Mouse (Mus musculus) myocyte (in vitro differentiated cells): ENCODE data around the gene Tbxas1. TPM values are rescaled to one million over a fixed set of nuclear protein-coding genes. Genes with fewer than 3 reads are reported as not detected.

ENCODE experiments used
- H3K27me3 ChIP-seq: one replicate; pipeline ENCODE4 v1.6.1; 2011; ENCODE audit not compliant: control insufficient read depth, insufficient read depth, insufficient read length
- H3K36me3 ChIP-seq: one replicate; pipeline ENCODE4 v1.6.1; 2011; ENCODE audit not compliant: control insufficient read depth, insufficient read depth
- H3K4me2 ChIP-seq: one replicate; pipeline ENCODE4 v1.6.1; 2011; ENCODE audit warnings: low read depth, control low read depth
- H3K4me3 ChIP-seq: one replicate; pipeline ENCODE4 v1.5.1; 2011; ENCODE audit warnings: mild to moderate bottlenecking, control low read depth, moderate library complexity
- H3K79me2 ChIP-seq: one replicate; pipeline ENCODE4 v1.6.1; 2011; ENCODE audit not compliant: control insufficient read depth, insufficient read depth
- H3ac ChIP-seq: one replicate; pipeline ENCODE4 v1.6.1; 2011; ENCODE audit not compliant: control insufficient read depth, insufficient read length
- CEBPB ChIP-seq: IDR thresholded peaks from 2 replicates; pipeline ENCODE4 v1.6.1; 2011; ENCODE audit warnings: mild to moderate bottlenecking, moderate library complexity; ENCODE audit not compliant: poor library complexity, insufficient read depth, severe bottlenecking
- E2F4 ChIP-seq: IDR thresholded peaks from one replicate; pipeline ENCODE4 v1.6.1; 2011; ENCODE audit warnings: mild to moderate bottlenecking, control low read depth, moderate library complexity; ENCODE audit not compliant: insufficient read depth
- MAX ChIP-seq: IDR thresholded peaks from one replicate; pipeline ENCODE4 v1.6.1; 2011; ENCODE audit warnings: low read depth, mild to moderate bottlenecking, control low read depth
- MYOD1 ChIP-seq, 3 experiments: IDR thresholded peaks; one replicate each; pipeline ENCODE4 v1.6.1; 2011; ENCODE audit warnings: control low read depth in 2 of 3, low read depth in 2 of 3, mild to moderate bottlenecking in 2 of 3, moderate library complexity in 1 of 3; ENCODE audit not compliant: insufficient read length in 2 of 3, control insufficient read depth in 1 of 3
- MYOG ChIP-seq, 3 experiments: IDR thresholded peaks; one replicate each; pipeline ENCODE4 v1.6.1; 2011; ENCODE audit warnings: control low read depth in 2 of 3, low read depth in 2 of 3, mild to moderate bottlenecking in 2 of 3; ENCODE audit not compliant: insufficient read length in 2 of 3, control insufficient read depth in 1 of 3, insufficient read depth in 1 of 3
- POLR2A ChIP-seq: IDR thresholded peaks from one replicate; pipeline ENCODE4 v1.6.1; 2011; ENCODE audit warnings: low read depth, mild to moderate bottlenecking, control low read depth, moderate library complexity; ENCODE audit not compliant: insufficient read length
- POLR2AphosphoS2 ChIP-seq: IDR thresholded peaks from one replicate; pipeline ENCODE4 v1.6.1; 2011; ENCODE audit warnings: low read depth, control low read depth; ENCODE audit not compliant: insufficient read length
- REST ChIP-seq: IDR thresholded peaks from one replicate; pipeline ENCODE4 v1.6.1; 2011; ENCODE audit warnings: mild to moderate bottlenecking, control low read depth, moderate library complexity; ENCODE audit not compliant: insufficient read depth, insufficient read length
- SRF ChIP-seq: IDR thresholded peaks from one replicate; pipeline ENCODE4 v1.6.1; 2011; ENCODE audit warnings: low read depth; ENCODE audit not compliant: control insufficient read depth, insufficient read length
- TCF12 ChIP-seq: IDR thresholded peaks from one replicate; pipeline ENCODE4 v1.6.1; 2011; ENCODE audit warnings: mild to moderate bottlenecking, control low read depth; ENCODE audit not compliant: poor library complexity, insufficient read depth, severe bottlenecking
- TCF3 ChIP-seq: IDR thresholded peaks from one replicate; pipeline ENCODE4 v1.6.1; 2011; ENCODE audit warnings: low read depth, control low read depth; ENCODE audit not compliant: insufficient read length
- USF1 ChIP-seq: IDR thresholded peaks from one replicate; pipeline ENCODE4 v1.6.1; 2011; ENCODE audit warnings: low read depth, mild to moderate bottlenecking, control low read depth, moderate library complexity
- polyA plus RNA-seq: library from polyadenylated mRNA; unstranded; fragments of >200 nt; fragmentation: generic; extraction: Trizol; gene quantifications from one replicate; pipeline ENCODE4 v1.2.1, GENCODE M21; 2012; ENCODE audit warnings: missing spikeins

Gene Tbxas1
- polyA plus RNA-seq, 1 experiment, result not detected

DNA sequence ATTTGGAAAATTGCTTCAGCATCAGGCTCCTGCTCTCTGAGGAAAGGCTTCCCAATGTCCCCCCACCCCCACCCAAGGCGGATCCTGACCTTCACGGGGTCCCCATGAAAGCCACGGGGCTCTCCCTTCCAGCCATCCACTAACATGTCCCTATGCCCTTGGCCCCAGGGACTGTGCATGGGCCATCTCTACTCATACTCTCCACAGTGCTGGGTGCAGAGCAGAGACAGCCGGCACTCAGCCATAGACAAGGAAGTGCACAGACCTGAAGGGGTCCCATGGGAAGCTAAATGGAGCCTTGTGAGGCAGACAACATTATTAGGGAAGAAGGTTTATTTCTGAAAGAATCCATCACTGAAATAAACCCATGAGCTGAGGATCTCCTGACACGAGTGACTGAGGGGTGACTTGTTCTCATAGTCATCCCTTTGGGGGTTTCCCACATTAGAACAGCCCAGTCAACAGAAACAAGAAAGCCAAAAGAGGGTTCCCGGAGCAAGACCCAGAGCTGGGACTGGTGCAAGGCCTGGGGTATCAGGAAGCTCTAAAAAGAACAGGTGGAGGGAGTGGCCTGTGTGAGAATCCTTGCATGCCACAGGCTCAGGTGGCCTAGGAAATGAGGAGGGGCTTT lies 179.8 kb downstream of the Tbxas1 start:
- Histone ChIP-seq H3K27me3 (no peaks in the 10 kb centered on the region), H3ac (no peak overlapping the region), H3K4me2 (no peak overlapping the region), H3K79me2 (no peaks in the 10 kb centered on the region), H3K36me3 (no peaks in the 10 kb centered on the region), H3K4me3 (no peak overlapping the region)
- TF ChIP-seq CEBPB, result no peak
- no peak for TF ChIP-seq REST
- TF ChIP-seq USF1, result no peak
- TF ChIP-seq SRF, result no peak
- no peak for TF ChIP-seq TCF12
- TF ChIP-seq POLR2A, result no peak
- no peak for TF ChIP-seq MYOD1 (IDR thresholded peaks at IDR 0.05; ENCODE audit: control insufficient read depth in 1 of 3, insufficient read length in 2 of 3, low read depth in 2 of 3)
- no peak for TF ChIP-seq E2F4
- no peak for TF ChIP-seq TCF3
- no peak for TF ChIP-seq POLR2AphosphoS2
- TF ChIP-seq MYOG (IDR thresholded peaks at IDR 0.05; ENCODE audit: control insufficient read depth in 1 of 3, insufficient read depth in 1 of 3, insufficient read length in 2 of 3, low read depth in 2 of 3), result no peak
- TF ChIP-seq MAX, result no peak

- Histone ChIP-seq H3K4me2 (peak overlapping the region; percentile 30), H3K4me3 (no peak overlapping the region)
These were observed 180.6 kb downstream of the Tbxas1 start for GRCm38 (mm10) chr6:39055831-39056261.

DNA sequence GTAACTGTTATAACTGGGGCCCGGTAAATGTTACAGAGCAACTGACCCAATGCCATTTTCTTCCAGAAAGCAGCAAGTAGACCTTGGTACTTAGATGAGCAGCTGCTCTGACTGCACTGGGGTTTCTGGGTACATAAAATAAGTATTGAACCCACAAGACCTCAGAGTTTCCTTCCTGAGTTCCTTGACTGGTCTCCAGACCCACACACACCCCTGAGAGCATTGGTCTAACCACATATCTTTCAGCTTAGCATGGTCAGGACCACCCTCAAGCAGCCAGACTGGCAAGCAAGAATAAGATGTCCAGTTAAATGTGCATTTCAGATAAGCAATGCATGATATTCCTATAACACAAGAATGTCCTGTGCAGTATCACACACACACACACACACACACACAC lies 182.0 kb downstream of the Tbxas1 start:
- H3K27me3 ChIP-seq, result no peaks in the 10 kb centered on the region
- H3K79me2 ChIP-seq, result no peaks in the 10 kb centered on the region
- no peaks in the 10 kb centered on the region for H3K36me3 ChIP-seq
- H3ac ChIP-seq, result no peak overlapping the region
- no peak for TF ChIP-seq MYOD1 (IDR thresholded peaks at IDR 0.05; ENCODE audit: control insufficient read depth in 1 of 3, insufficient read length in 2 of 3, low read depth in 2 of 3)
- TF ChIP-seq TCF3, result no peak
- TF ChIP-seq POLR2AphosphoS2, result no peak
- no peak for TF ChIP-seq TCF12
- no peak for TF ChIP-seq CEBPB
- no peak for TF ChIP-seq USF1
- TF ChIP-seq MAX, result no peak
- no peak for TF ChIP-seq SRF
- TF ChIP-seq POLR2A, result no peak
- no peak for TF ChIP-seq MYOG (IDR thresholded peaks at IDR 0.05; ENCODE audit: control insufficient read depth in 1 of 3, insufficient read depth in 1 of 3, insufficient read length in 2 of 3, low read depth in 2 of 3)
- no peak for TF ChIP-seq REST
- TF ChIP-seq E2F4, result no peak
- no peak overlapping the region for H3K4me3 ChIP-seq
- no peak overlapping the region for H3K4me2 ChIP-seq

More at GRCm38 (mm10) chr6:39055831-39056261, 180.6 kb downstream of the Tbxas1 start:
- no peaks in the 10 kb centered on the region for H3K79me2 ChIP-seq
- no peaks in the 10 kb centered on the region for H3K27me3 ChIP-seq
- no peak overlapping the region for H3ac ChIP-seq
- no peaks in the 10 kb centered on the region for H3K36me3 ChIP-seq
- no peak for TF ChIP-seq USF1
- no peak for TF ChIP-seq E2F4
- no peak for TF ChIP-seq REST
- TF ChIP-seq MYOD1 (IDR thresholded peaks at IDR 0.05; ENCODE audit: control insufficient read depth in 1 of 3, insufficient read length in 2 of 3, low read depth in 2 of 3), result no peak
- TF ChIP-seq MYOG (IDR thresholded peaks at IDR 0.05; ENCODE audit: control insufficient read depth in 1 of 3, insufficient read depth in 1 of 3, insufficient read length in 2 of 3, low read depth in 2 of 3), result no peak
- TF ChIP-seq TCF3, result no peak
- TF ChIP-seq SRF, result no peak
- no peak for TF ChIP-seq POLR2AphosphoS2
- TF ChIP-seq CEBPB, result no peak
- TF ChIP-seq POLR2A, result no peak
- no peak for TF ChIP-seq TCF12
- TF ChIP-seq MAX, result no peak

GRCm38 (mm10) chr6:39058389-39058788 lies 183.2 kb downstream of the Tbxas1 start:
- no peak overlapping the region for H3K4me2 ChIP-seq
- no peaks in the 10 kb centered on the region for H3K27me3 ChIP-seq
- no peaks in the 10 kb centered on the region for H3K36me3 ChIP-seq
- TF ChIP-seq REST (no peak), MAX (no peak), CEBPB (no peak), TCF3 (no peak), USF1 (no peak), TCF12 (no peak), SRF (no peak), POLR2A (no peak), E2F4 (no peak)
- no peaks in the 10 kb centered on the region for H3K79me2 ChIP-seq
- H3K4me3 ChIP-seq, result no peak overlapping the region
- H3ac ChIP-seq, result no peak overlapping the region

DNA sequence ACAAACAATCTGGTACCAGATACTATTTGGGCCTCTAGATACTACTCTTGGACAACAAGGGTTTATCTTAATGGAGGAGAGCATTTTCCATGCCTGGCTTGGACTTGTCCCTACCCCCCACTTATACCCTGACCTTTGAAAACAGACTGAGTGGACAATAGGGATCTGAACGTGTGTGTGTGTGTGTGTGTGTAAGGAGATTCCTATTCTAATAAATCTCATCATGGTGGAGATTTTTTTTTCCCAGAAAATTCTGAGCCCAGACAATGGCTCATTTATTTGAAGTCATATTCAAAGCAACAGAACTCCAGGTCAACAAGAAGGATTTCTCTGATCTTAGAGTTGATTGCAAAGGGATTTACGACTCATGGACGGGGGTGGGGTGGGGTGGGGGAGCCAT lies 183.7 kb downstream of the Tbxas1 start:
- Histone ChIP-seq H3ac (no peak overlapping the region), H3K36me3 (no peaks in the 10 kb centered on the region), H3K4me2 (no peak overlapping the region), H3K4me3 (no peak overlapping the region), H3K27me3 (no peaks in the 10 kb centered on the region), H3K79me2 (no peaks in the 10 kb centered on the region)
- TF ChIP-seq POLR2A, result no peak
